Mouse (Mus musculus) spleen, postnatal 36 days (tissue): Measurements from ENCODE around the gene Rab40c.

Source experiments
- DNase-seq, 2 experiments: peaks; one replicate each; pipeline ENCODE4 v3.0.0; 2022; ENCODE audit warnings: low spot score in 2 of 2, mixed read lengths in 1 of 2

Rab40c gene

GRCm38 (mm10) chr17:25843636-25844395, 75.7 kb downstream of the Rab40c start:
- peak in 1 of 2 experiments; percentile 35 for DNase-seq

- DNase-seq, result no peak
Observed at GRCm38 (mm10) chr17:25843122-25843521, 76.4 kb downstream of the Rab40c start.

- no peak for DNase-seq
Observed at GRCm38 (mm10) chr17:25842509-25842908, 77.0 kb downstream of the Rab40c start.

GRCm38 (mm10) chr17:25841117-25841880, 78.2 kb downstream of the Rab40c start, which contains the start of gene Gm20683:
Gene Gm20683 (minus strand): TSS chr17:25841763.
- DNase-seq, result no peak

GRCm38 (mm10) chr17:25840519-25840918, 79.0 kb downstream of the Rab40c start:
- DNase-seq, result no peak

- DNase-seq, result no peak
Observed at GRCm38 (mm10) chr17:25839455-25840235, 79.9 kb downstream of the Rab40c start.

- no peak for DNase-seq
Observed at GRCm38 (mm10) chr17:25838904-25839303, 80.6 kb downstream of the Rab40c start.

- DNase-seq, result no peak
Observed at GRCm38 (mm10) chr17:25837533-25837932, 82.0 kb downstream of the Rab40c start.

- DNase-seq, result no peak
Observed at GRCm38 (mm10) chr17:25837076-25837410, 82.5 kb downstream of the Rab40c start, which contains the start of gene Rhbdl1. Gene Rhbdl1 (minus strand): TSS chr17:25837295.

GRCm38 (mm10) chr17:25836397-25837075, 83.0 kb downstream of the Rab40c start:
- no peak for DNase-seq

GRCm38 (mm10) chr17:25835816-25836215, 83.7 kb downstream of the Rab40c start:
- DNase-seq, result no peak

GRCm38 (mm10) chr17:25835301-25835700, 84.2 kb downstream of the Rab40c start:
- DNase-seq, result no peak

- DNase-seq, result no peak
Observed at GRCm38 (mm10) chr17:25834595-25835222, 84.8 kb downstream of the Rab40c start.

- DNase-seq, result no peak
Observed at GRCm38 (mm10) chr17:25833961-25834594, 85.4 kb downstream of the Rab40c start.

- DNase-seq, result peak; percentile 71 to 76
Observed at GRCm38 (mm10) chr17:25833291-25833663, 86.2 kb downstream of the Rab40c start, which contains the start of gene Stub1. Gene Stub1 (minus strand): TSS chr17:25833404.

GRCm38 (mm10) chr17:25832436-25833290, 86.9 kb downstream of the Rab40c start:
- peak; percentile 99 for DNase-seq
